Mouse (Mus musculus): Measurements from ENCODE around the gene Gm3285.
A peak's percentile ranks its signal among the peaks of the same experiment; 100 is the strongest.

Gene Gm3285

DNA sequence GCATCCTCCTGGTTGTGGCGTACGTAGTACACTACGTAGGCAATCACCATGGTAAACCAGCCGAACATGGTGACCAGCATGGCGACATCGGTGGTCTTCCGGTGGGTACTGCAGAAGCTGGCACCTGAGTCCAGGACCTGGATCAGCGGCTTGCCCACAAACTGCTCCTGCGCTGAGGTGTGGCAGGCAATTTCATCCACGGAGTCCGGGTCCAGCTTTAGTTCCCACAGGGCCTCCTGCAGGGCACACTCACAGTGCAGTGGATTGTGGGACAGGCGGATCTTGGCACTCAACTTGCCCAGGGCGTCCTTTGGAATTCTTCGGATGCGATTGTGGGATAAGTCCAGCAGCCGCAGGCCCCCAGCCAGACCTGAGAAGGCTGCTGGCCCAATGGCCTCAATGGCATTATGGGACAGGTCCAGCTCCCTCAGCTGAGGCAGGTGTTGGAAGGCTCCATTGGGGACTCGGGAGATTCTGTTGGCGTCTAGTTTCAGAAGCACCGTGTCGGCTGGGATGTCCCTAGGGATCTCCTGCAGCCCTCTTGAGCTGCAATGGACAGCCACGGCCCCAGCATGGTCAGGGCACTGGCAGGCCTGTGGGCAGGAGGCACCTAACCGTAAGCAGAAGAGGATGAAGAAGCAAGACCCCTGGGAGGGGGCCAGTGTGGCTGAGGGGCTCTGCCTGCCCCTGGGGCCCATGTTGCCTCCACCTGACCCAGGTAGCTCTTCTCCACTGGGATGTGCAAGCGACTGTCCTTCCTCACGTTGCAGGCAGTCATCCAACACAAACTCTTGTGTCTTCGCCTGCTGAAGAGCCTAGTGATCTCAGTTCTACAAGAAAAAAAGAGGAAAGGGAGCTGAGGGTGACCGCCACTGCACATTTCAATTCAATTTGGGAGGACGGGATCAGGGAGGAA is 39.4 kb downstream of the Gm3285 start:
- no peak for DNase-seq (ENCODE audit: low spot score)

DNA sequence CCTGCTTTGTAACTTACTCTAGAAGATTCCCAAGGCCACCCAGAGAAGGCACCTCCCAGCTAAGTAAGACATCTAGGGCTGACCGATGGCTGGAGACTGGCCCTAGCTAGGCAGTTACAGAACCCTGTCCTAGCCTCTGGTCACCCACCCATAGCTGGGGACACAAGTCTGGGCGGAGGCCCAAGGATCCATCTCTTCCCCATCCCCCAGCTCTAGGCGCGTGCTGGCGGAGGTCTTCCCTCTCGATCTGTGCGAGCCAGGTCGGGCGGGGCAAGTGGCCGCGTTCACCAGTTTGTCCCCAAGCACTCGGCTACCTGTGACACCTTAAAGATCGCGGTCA is 40.1 kb downstream of the Gm3285 start:
- no peak for DNase-seq (ENCODE audit: low spot score)

DNA sequence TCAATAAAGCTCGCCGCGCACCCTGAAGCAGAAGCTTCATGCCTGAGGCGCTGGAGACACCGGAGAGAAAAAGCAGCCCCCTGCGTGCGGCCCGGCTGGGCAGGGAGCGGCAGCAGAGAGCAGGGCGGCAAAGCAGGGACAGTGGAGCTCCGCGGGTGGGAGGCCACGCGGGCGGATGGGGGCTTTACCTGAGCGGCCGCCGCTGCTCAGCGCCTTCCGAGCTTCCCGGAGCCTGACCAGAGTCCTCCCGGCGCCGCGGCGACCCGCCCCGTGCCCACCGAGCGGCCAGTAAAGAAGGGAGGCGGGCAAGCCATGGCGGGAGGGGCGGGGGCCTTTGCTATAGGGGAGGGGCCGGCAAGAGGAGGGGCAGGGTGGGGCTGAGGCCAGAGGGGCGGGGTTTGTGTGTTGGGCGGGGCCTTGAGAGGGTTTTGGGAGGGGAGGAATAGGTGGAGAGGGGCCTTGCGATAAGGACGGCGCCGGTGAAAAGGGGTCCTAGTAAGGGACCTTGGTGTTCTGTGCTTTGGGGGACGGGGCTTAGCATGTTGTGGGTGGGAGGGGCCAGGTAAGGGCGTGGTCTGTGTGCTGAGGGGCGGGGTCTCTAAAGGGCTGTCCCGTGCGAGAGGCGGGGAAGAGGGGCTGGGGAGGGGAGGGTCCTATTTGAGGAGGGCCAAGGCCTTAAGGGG is 40.6 kb downstream of the Gm3285 start, which contains the start of gene Lrrc3:
TSS of gene Lrrc3 (minus strand) at position 326 of the 683 bp plus-strand sequence.
- peak; percentile 77 for DNase-seq (ENCODE audit: low spot score)

DNA sequence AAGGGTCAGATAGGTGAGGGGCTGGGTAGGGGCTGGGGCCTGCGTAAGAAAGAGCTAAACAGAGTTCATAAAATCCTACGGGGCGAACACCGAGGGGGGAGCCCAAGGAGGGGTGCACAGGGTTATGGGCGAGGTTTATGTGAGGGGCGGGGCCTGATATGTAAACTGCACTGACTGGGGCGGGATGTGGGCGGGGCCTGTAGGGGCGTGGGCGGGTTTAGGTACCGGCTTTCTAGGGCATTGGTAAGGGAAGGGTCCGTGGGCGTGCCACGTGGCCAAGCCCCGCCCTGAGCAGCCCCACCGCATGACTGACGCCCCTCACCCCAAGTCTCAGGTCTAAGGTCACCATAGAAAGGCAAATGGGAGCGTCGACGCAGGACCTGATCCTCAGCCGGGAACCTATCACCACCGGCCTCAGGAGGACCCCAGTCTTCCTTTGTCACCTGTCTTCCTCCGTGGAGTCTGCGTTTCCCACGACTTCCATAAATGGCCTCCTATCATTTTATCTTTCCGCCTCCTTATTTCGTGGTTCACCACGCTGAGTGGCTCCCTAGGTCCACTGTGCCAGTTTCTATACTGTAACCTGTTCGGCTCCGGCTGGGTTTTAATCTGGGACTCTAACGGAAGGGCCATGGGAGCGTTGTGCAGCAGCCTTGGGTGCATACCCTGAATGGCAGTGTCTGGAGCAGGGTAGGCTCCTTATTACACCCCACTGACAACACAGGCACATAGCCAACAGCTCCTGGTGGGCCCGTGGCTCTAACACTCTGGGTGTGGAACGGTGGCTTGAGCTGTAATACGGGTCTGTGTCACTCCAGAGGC is 41.3 kb downstream of the Gm3285 start:
- DNase-seq (ENCODE audit: low spot score) = peak; percentile 85

Measured in embryo, embryonic 10.5 days (tissue).